Mouse (Mus musculus) limb, embryonic 12.5 days (tissue): ENCODE data around the gene Gm29609. TPM values are rescaled to one million over a fixed set of nuclear protein-coding genes. Genes with fewer than 3 reads are reported as not detected.
"Not testable (repeated sequence)": the region's sequence is repeated elsewhere in the genome, so short reads cannot be mapped to it uniquely, and the experiment has no call there.

Source experiments
- ATAC-seq: fragments of 200-750 bp; cut with Nextera tagmentation; 2 replicates; pipeline ENCODE4 v1.8.0; 2017; ENCODE audit warnings: low read depth, moderate TSS enrichment; ENCODE audit not compliant: insufficient number of reproducible peaks, insufficient read depth, low FRiP score, low TSS enrichment
- H3K27ac ChIP-seq: fragments of 300-500 bp; sonication (generic); 2 replicates; pipeline ENCODE4 v1.5.1; 2016; ENCODE audit warnings: mild to moderate bottlenecking, moderate library complexity
- H3K27me3 ChIP-seq: fragments of 300-500 bp; sonication (generic); 2 replicates; pipeline ENCODE4 v1.6.1; 2016; ENCODE audit warnings: mild to moderate bottlenecking, moderate library complexity
- H3K36me3 ChIP-seq: fragments of 300-500 bp; sonication (generic); 2 replicates; pipeline ENCODE4 v1.6.1; 2016; ENCODE audit warnings: mild to moderate bottlenecking, moderate library complexity
- H3K4me1 ChIP-seq: fragments of 300-500 bp; sonication (generic); replicated peaks from 2 replicates; pipeline ENCODE4 v1.6.1; 2016
- H3K4me2 ChIP-seq: fragments of 300-500 bp; sonication (generic); 2 replicates; pipeline ENCODE4 v1.6.1; 2016; ENCODE audit warnings: mild to moderate bottlenecking, moderate library complexity
- H3K4me3 ChIP-seq: fragments of 300-500 bp; sonication (generic); replicated peaks from 2 replicates; pipeline ENCODE4 v1.5.1; 2016; ENCODE audit warnings: mild to moderate bottlenecking
- H3K9ac ChIP-seq: fragments of 300-500 bp; sonication (generic); replicated peaks from 2 replicates; pipeline ENCODE4 v1.6.1; 2016; ENCODE audit warnings: mild to moderate bottlenecking, moderate library complexity
- H3K9me3 ChIP-seq: fragments of 300-500 bp; sonication (generic); 2 replicates; pipeline ENCODE4 v1.6.1; 2016; ENCODE audit warnings: mild to moderate bottlenecking, moderate library complexity
- WGBS: fragments of 180-500 bp; shearing (Covaris S2); methylation state at CpG from one replicate; pipeline ENCODE4 v1.1.7; 2016; 5-methylcytosine and 5-hydroxymethylcytosine counted together
- polyA plus RNA-seq: library from polyadenylated mRNA; unstranded; fragments of >200 nt; fragmentation: Nextera tagmentation; extraction: Ambion mirVana; gene quantifications from 2 replicates; pipeline ENCODE4 v1.2.1, GENCODE M21; 2016

The Gm29609 gene
- polyA plus RNA-seq = 0.80 and 1.5 TPM in 2 replicates

DNA sequence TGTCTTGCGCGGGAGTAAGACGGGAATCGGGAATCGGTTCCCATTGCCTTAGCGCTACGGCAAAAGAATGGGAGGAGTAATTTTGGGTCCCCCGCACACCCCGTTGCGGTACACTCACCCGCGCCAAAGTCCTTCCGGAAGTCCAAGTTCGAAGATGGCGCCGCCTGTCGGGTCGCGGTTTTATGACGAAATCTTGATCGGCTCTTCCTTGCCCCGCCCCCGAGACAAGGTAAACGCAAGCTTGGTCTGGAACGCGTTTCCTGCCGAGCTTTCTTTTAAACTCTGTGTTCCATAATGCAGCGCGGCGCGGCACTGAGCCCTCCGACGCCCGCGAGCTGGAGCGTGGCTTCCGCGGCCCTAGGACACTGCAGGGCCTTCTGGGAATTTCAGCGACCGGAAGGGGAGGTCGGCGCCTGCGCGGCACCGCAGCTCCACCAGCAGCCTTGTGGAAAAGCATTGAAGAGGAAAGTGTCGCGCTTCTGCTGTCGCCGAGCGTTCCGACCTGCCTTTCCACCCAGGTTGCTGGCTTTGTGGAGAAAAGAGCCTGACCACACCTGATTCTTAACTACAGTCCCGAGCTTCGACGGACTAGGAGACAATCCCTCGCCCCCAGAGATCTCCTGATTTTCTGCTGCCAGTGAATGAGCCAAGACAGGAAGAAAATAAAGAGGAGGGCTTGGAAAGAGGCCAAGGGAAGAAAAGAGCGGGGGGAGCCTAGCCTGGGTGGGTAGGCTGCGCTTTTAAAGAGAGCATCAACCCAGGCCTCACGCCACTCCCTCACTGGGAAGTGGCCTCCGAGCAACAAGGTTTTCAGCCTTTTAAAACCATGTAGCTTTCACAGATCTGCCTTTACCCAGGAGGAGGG, at the start of gene Gm29609, which contains the start of gene Gtf3c2:
TSS of gene Gm29609 (minus strand) at position 146 of the 865 bp plus-strand sequence.
TSS of gene Gtf3c2 (minus strand) at position 379 of the 865 bp plus-strand sequence.
- ATAC-seq = peak; percentile 98
- H3K27me3 ChIP-seq = no peaks in the 10 kb centered on the region
- H3K9me3 ChIP-seq = no peaks in the 10 kb centered on the region
- H3K4me2 ChIP-seq = peak within 1 kb of the TSS; percentile 82
- H3K9ac ChIP-seq = peak within 1 kb of the TSS; percentile 83
- H3K4me3 ChIP-seq = peak within 1 kb of the TSS; percentile 66
- peak within 1 kb of the TSS; percentile 98 for H3K27ac ChIP-seq
- peaks cover 5% of the 10 kb centered on the region; the same call in 1 of the 2 replicates for H3K4me1 ChIP-seq
- WGBS = under 1% methylated on average over 59 of the region's 59 CpGs
- H3K36me3 ChIP-seq = peaks cover 8% of the 10 kb centered on the region

DNA sequence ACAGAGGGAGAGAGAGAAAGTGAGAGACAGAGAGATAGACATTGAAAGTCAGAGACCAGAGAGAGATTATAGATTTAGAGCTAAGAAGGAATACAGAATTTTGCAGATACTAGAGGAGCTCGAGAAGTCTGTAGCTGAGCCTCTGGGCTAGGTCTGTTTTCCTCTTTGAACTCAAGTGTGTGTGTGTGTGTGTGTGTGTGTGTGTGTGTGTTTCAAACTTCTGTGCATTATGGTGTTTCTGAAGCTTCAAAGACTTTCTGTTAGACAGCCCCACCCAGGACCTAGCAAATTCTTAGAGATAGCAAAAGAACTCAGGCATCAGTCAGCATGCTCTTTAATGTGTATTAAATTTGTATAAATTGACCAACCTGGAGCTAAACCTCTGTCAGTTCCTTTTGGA, 46.9 kb upstream of the Gm29609 start:
- no peaks in the 10 kb centered on the region for H3K36me3 ChIP-seq
- 65% methylated on average over 1 of the region's 1 CpGs for WGBS
- no peak for ATAC-seq
- no peak overlapping the region for H3K9ac ChIP-seq
- H3K4me2 ChIP-seq = no peak overlapping the region
- H3K4me1 ChIP-seq = 0 out of 2 replicates have a peak, but pooled peaks cover 3% of the 10 kb centered on the region
- H3K27ac ChIP-seq = no peak overlapping the region
- H3K27me3 ChIP-seq = no peaks in the 10 kb centered on the region
- H3K4me3 ChIP-seq = no peak overlapping the region
- H3K9me3 ChIP-seq = no peaks in the 10 kb centered on the region

GRCm38 (mm10) chr5:31222696-31223095, 43.0 kb upstream of the Gm29609 start:
- Histone ChIP-seq H3K4me3 (no peak overlapping the region), H3K4me2 (no peak overlapping the region), H3K9ac (no peak overlapping the region), H3K27ac (no peak overlapping the region), H3K4me1 (peaks cover 9% of the 10 kb centered on the region; the same call in 1 of the 2 replicates), H3K27me3 (no peaks in the 10 kb centered on the region), H3K9me3 (no peaks in the 10 kb centered on the region), H3K36me3 (no peaks in the 10 kb centered on the region)
- ATAC-seq = no peak
- WGBS = 91% methylated on average over 9 of the region's 9 CpGs

DNA sequence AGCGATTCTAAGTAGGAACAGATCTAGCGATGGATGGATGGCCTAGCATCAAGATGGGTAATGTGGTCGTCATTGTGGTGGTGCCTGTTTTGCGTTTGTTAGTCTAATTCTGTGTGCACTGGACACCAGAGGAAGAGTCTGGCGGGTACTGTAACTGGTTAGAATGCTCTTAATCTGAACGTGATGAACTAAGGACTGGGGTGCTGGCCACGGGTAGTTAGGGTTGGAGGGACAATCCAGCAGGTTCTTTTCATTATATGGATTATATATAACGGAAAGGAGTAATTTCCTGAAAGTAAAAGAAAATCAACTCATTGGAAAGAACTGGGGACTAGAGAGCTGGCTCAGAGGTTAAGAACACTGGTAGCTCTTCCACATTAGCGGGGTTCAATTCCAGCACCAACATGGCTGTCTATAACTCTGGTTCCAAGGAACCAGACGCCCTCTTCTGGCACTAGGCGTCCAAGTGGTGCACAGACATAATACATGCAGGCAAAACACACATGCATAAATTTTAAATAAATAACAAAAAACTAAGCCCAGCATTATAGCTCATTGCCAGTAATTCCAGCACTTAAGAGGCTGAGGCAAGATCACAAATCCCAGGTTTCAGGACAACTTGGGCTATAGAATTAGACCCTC, 41.7 kb upstream of the Gm29609 start:
- Histone ChIP-seq H3K27ac (peak overlapping the region; percentile 96), H3K36me3 (no peaks in the 10 kb centered on the region), H3K27me3 (no peaks in the 10 kb centered on the region), H3K4me3 (peak overlapping the region; percentile 95), H3K4me2 (peak overlapping the region; percentile 82), H3K9ac (peak overlapping the region; percentile 88), H3K9me3 (no peaks in the 10 kb centered on the region), H3K4me1 (peaks cover 9% of the 10 kb centered on the region; the same call in 1 of the 2 replicates)
- 13% methylated on average over 11 of the region's 11 CpGs for WGBS
- ATAC-seq = no peak

GRCm38 (mm10) chr5:31220448-31221303, 41.0 kb upstream of the Gm29609 start, which contains the start of gene Ppm1g:
TSS of gene Ppm1g (minus strand) at chr5:31220687.
- Histone ChIP-seq H3K4me2 (peak within 1 kb of the TSS; percentile 82), H3K9ac (peak within 1 kb of the TSS; percentile 88), H3K27me3 (no peaks in the 10 kb centered on the region), H3K9me3 (no peaks in the 10 kb centered on the region), H3K4me1 (peaks cover 9% of the 10 kb centered on the region; the same call in 1 of the 2 replicates), H3K4me3 (peak within 1 kb of the TSS; percentile 95), H3K27ac (peak within 1 kb of the TSS; percentile 96), H3K36me3 (no peaks in the 10 kb centered on the region)
- ATAC-seq = peak; percentile 93
- under 1% methylated on average over 70 of the region's 70 CpGs for WGBS

GRCm38 (mm10) chr5:31219911-31220447, 40.3 kb upstream of the Gm29609 start:
- Histone ChIP-seq H3K4me3 (peak overlapping the region; percentile 95), H3K27me3 (no peaks in the 10 kb centered on the region), H3K9ac (peak overlapping the region; percentile 88), H3K36me3 (no peaks in the 10 kb centered on the region), H3K27ac (peak overlapping the region; percentile 96), H3K4me1 (peaks cover 9% of the 10 kb centered on the region; the same call in 1 of the 2 replicates), H3K4me2 (peak overlapping the region; percentile 82), H3K9me3 (no peaks in the 10 kb centered on the region)
- under 1% methylated on average over 40 of the region's 40 CpGs for WGBS
- ATAC-seq = peak; percentile 52

DNA sequence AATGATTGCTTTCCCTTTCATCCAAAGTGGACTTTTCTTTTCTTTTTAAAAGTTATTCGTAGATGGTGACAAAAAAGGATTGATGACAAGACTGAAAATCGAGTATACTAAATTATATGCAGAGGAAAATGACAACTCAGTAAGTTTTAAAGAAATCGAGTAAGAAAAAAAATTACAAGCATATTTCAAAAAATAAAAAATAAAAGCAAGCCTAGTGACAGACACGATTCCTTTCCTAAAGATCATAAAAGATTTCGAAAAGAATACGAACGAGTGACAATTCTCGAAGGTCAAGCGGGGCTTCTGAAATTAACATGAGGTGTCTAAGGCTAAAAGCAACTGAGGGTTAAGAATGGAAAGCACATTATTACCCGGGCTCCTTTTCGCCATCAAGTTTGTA, 39.8 kb upstream of the Gm29609 start:
- Histone ChIP-seq H3K4me3 (peak overlapping the region; percentile 95), H3K4me2 (peak overlapping the region; percentile 82), H3K9me3 (no peaks in the 10 kb centered on the region), H3K27me3 (no peaks in the 10 kb centered on the region), H3K27ac (peak overlapping the region; percentile 96; the same call in 1 of the 2 replicates), H3K9ac (peak overlapping the region; percentile 88), H3K4me1 (peaks cover 9% of the 10 kb centered on the region; the same call in 1 of the 2 replicates), H3K36me3 (no peaks in the 10 kb centered on the region)
- WGBS = 2% methylated on average over 11 of the region's 11 CpGs
- ATAC-seq = no peak

DNA sequence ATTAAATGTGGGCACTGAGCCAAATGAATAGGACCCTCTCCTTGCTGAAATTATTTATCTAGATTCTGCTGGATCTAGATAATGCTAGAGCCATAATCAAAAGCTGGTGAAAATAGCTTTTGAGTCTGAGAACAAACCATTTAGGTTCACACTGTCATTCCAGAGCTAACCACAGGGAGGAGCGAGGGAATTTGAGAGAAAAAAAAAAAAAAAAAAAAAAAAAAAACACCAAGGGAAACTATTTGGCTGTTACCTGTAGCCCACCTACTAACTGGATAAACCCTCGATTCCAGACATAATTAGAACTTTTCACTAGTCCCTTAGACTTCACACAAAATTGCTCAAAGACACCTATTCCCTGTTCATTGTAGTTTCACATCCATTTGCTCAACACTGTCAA, 39.4 kb upstream of the Gm29609 start:
- Histone ChIP-seq H3K36me3 (no peaks in the 10 kb centered on the region), H3K4me3 (peak overlapping the region; percentile 95)
- ATAC-seq = no peak

DNA sequence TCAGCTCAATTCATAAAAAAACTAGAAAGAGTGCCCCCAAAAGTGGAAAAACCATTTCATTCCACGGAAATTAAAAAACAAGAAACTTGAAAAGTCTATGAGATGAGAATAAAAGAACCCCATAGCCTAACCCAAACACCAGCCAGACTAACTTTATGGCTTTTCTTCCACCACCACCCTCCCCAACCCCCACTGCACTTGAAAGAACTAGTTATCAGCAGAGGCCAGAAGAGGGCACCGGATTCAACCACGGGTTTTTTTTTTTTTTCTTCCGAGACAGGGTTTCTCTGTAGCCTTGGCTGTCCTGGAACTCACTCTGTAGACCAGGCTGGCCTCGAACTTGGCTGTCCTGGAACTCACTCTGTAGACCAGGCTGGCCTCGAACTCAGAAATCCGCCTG, 38.6 kb upstream of the Gm29609 start:
- Histone ChIP-seq H3K4me2 (no peak overlapping the region), H3K9ac (no peak overlapping the region), H3K36me3 (no peaks in the 10 kb centered on the region), H3K27ac (no peak overlapping the region), H3K4me1 (peaks cover 9% of the 10 kb centered on the region; the same call in 1 of the 2 replicates), H3K27me3 (no peaks in the 10 kb centered on the region), H3K4me3 (no peak overlapping the region), H3K9me3 (no peaks in the 10 kb centered on the region)
- WGBS = 61% methylated on average over 7 of the region's 7 CpGs
- no peak for ATAC-seq

More for the DNA sequence above, 39.4 kb upstream of the Gm29609 start:
- peak overlapping the region; percentile 82 for H3K4me2 ChIP-seq
- no peak overlapping the region; the same call in 1 of the 2 replicates for H3K9ac ChIP-seq
- 1% methylated on average over 2 of the region's 2 CpGs for WGBS
- H3K9me3 ChIP-seq = no peaks in the 10 kb centered on the region
- H3K27me3 ChIP-seq = no peaks in the 10 kb centered on the region
- peaks cover 9% of the 10 kb centered on the region; the same call in 1 of the 2 replicates for H3K4me1 ChIP-seq
- H3K27ac ChIP-seq = no peak overlapping the region

GRCm38 (mm10) chr5:31216554-31216953, 36.8 kb upstream of the Gm29609 start:
- H3K27ac ChIP-seq, H3K4me1 ChIP-seq, H3K27me3 ChIP-seq, H3K9me3 ChIP-seq, H3K9ac ChIP-seq, H3K4me2 ChIP-seq, ATAC-seq, H3K4me3 ChIP-seq, H3K36me3 ChIP-seq: not testable (repeated sequence)
- 91% methylated on average over 6 of the region's 6 CpGs for WGBS
